In genomic region chr1:175415728-175416127, GRCm38 (mm10) we compare ENCODE assay signal across 25 mouse cellular contexts.
DNase-seq lines count a peak whose midpoint lies in the region; ATAC-seq and TF ChIP-seq lines count a peak whose summit lies in the region.
"Had no signal": no experiment of that assay in that cellular context is flagged by ENCODE, and none has a peak within 500 bp of the region (broad histone marks: within the 10 kb centered on the region; RNA-seq: fewer than 3 reads in every experiment).

No protein-coding gene starts in this region.

- TF ChIP-seq CTCF in lung, adult 2 months (IDR thresholded peaks at IDR 0.05; ENCODE audit: insufficient read depth, low read length), result no peak

- 55% methylated on average over 9 of the region's 9 CpGs for WGBS in hindbrain, embryonic 16.5 days
- WGBS in hindbrain, embryonic 12.5 days, result 67% methylated on average over 9 of the region's 9 CpGs
- 63% methylated on average over 9 of the region's 9 CpGs for WGBS in lung, adult 2 months

- no peak for TF ChIP-seq POLR2A in lung, adult 2 months (IDR thresholded peaks at IDR 0.05; ENCODE audit: borderline replicate concordance, extremely low read depth, low read depth, low read length)

- H3K4me2 ChIP-seq in hindbrain, embryonic 16.5 days (ENCODE audit: low read length), result no peak overlapping the region
- no peak overlapping the region for H3K4me2 ChIP-seq in hindbrain, embryonic 12.5 days (replicated peaks)
- H3K4me2 ChIP-seq: embryonic facial prominence, embryonic 13.5 days; heart, embryonic 15.5 days; limb, embryonic 15.5 days; lung, embryonic 15.5 days had no signal

- H3K4me1 ChIP-seq in hindbrain, embryonic 16.5 days (ENCODE audit: control insufficient read depth, insufficient read depth, low read depth, low read length), result no peaks in the 10 kb centered on the region
- no peaks in the 10 kb centered on the region for H3K4me1 ChIP-seq in hindbrain, embryonic 12.5 days
- no peaks in the 10 kb centered on the region for H3K4me1 ChIP-seq in lung, adult 2 months (ENCODE audit: control insufficient read depth, insufficient read depth, low read length)
- H3K4me1 ChIP-seq: embryonic facial prominence, embryonic 13.5 days; limb, embryonic 15.5 days; lung, embryonic 15.5 days had no signal

- no peaks in the 10 kb centered on the region for H3K9me3 ChIP-seq in hindbrain, embryonic 16.5 days (ENCODE audit: control insufficient read depth, low read length)
- H3K9me3 ChIP-seq in hindbrain, embryonic 12.5 days (replicated peaks), result no peaks in the 10 kb centered on the region
- H3K9me3 ChIP-seq: embryonic facial prominence, embryonic 13.5 days; heart, embryonic 15.5 days; limb, embryonic 15.5 days; lung, embryonic 15.5 days had no signal

- no peak overlapping the region for H3K4me3 ChIP-seq in hindbrain, embryonic 16.5 days (ENCODE audit: low read length)
- H3K4me3 ChIP-seq in hindbrain, embryonic 12.5 days, result no peak overlapping the region
- H3K4me3 ChIP-seq in lung, adult 2 months (replicated peaks; ENCODE audit: extremely low read depth, low read depth, low read length), result no peak overlapping the region
- H3K4me3 ChIP-seq: embryonic facial prominence, embryonic 13.5 days; erythroblast, embryonic 14.5 days; gastrocnemius, adult 2 months; heart, embryonic 15.5 days; limb, embryonic 15.5 days; lung, embryonic 15.5 days; myocyte had no signal

- H3K27ac ChIP-seq in hindbrain, embryonic 16.5 days (ENCODE audit: low read depth, low read length), result no peak overlapping the region
- no peak overlapping the region for H3K27ac ChIP-seq in hindbrain, embryonic 12.5 days
- H3K27ac ChIP-seq: embryonic facial prominence, embryonic 13.5 days; gastrocnemius, adult 2 months; heart, embryonic 15.5 days; limb, embryonic 15.5 days; liver, embryonic 14.5 days; lung, embryonic 15.5 days had no signal

- H3K9ac ChIP-seq in hindbrain, embryonic 16.5 days (ENCODE audit: low read depth, low read length), result no peak overlapping the region
- H3K9ac ChIP-seq in hindbrain, embryonic 12.5 days, result no peak overlapping the region
- H3K9ac ChIP-seq: embryonic facial prominence, embryonic 13.5 days; heart, embryonic 15.5 days; limb, embryonic 15.5 days; liver, embryonic 14.5 days; lung, embryonic 15.5 days had no signal

- no peaks in the 10 kb centered on the region for H3K27me3 ChIP-seq in hindbrain, embryonic 16.5 days (replicated peaks; ENCODE audit: control insufficient read depth, insufficient read depth, low read length)
- no peaks in the 10 kb centered on the region for H3K27me3 ChIP-seq in hindbrain, embryonic 12.5 days
- H3K27me3 ChIP-seq: embryonic facial prominence, embryonic 13.5 days; heart, embryonic 15.5 days; limb, embryonic 15.5 days; lung, embryonic 15.5 days had no signal

- ATAC-seq in hindbrain, embryonic 16.5 days, result 0 out of 2 replicates have a peak, but pooled peaks have one; percentile 30
- no peak for ATAC-seq in hindbrain, embryonic 12.5 days (ENCODE audit: low FRiP score)
- ATAC-seq: intestine, postnatal 0 days had no signal

- peak; percentile 0 for DNase-seq in cerebellum, adult 8-10 months
- DNase-seq in cerebellum, postnatal 10 days, result no peak
- DNase-seq in right cerebral cortex, adult 2 months (ENCODE audit: low spot score in 2 of 2), result peak; percentile 1
- no peak for DNase-seq in right cerebral cortex, postnatal 25 days
- DNase-seq in lung, adult 2 months, result no peak
- no peak for DNase-seq in adrenal gland, adult 2 months
- DNase-seq: cerebellum, adult 11-12 months; cerebellum, postnatal 25 days; embryo, embryonic 11 days; gastrocnemius, adult 2 months; heart, postnatal 4 days; kidney, postnatal 36 days; lung, postnatal 4 days; right cerebral cortex, postnatal 14 days; spleen, adult 18-20 months had no signal

- no peaks in the 10 kb centered on the region for H3K36me3 ChIP-seq in hindbrain, embryonic 16.5 days (ENCODE audit: control insufficient read depth, insufficient read depth, low read length)
- no peaks in the 10 kb centered on the region for H3K36me3 ChIP-seq in hindbrain, embryonic 12.5 days
- H3K36me3 ChIP-seq: embryonic facial prominence, embryonic 13.5 days; heart, embryonic 15.5 days; limb, embryonic 15.5 days; lung, embryonic 15.5 days had no signal

Comparison
In these comparisons a context has a peak if more than half of its experiments do, and no peak if none do; other contexts are left out.
1. DNase-seq: peak in cerebellum, adult 8-10 months (single experiment) and right cerebral cortex, adult 2 months (2 of 2); none in cerebellum, postnatal 10 days (0 of 2), right cerebral cortex, postnatal 25 days (single experiment), lung, adult 2 months (single experiment) and adrenal gland, adult 2 months (single experiment).